Mouse (Mus musculus) C2C12 (cell line): Measurements from ENCODE around the gene Kcnn3. TPM values are rescaled to one million over a fixed set of nuclear protein-coding genes. Genes with fewer than 3 reads are reported as not detected.

Experiments used
- H3K27me3 ChIP-seq: one replicate; pipeline ENCODE4 v1.6.1; 2011; ENCODE audit not compliant: control insufficient read depth, insufficient read depth, insufficient read length
- H3K36me3 ChIP-seq: one replicate; pipeline ENCODE4 v1.6.1; 2011; ENCODE audit not compliant: control insufficient read depth, insufficient read depth
- H3K4me3 ChIP-seq: one replicate; pipeline ENCODE4 v1.5.1; 2011; ENCODE audit warnings: mild to moderate bottlenecking, control low read depth; ENCODE audit not compliant: poor library complexity, insufficient read depth, severe bottlenecking
- H3K79me2 ChIP-seq: one replicate; pipeline ENCODE4 v1.6.1; 2011; ENCODE audit not compliant: control insufficient read depth, insufficient read depth
- H3K79me3 ChIP-seq: one replicate; pipeline ENCODE4 v1.6.1; 2011; ENCODE audit warnings: low read depth, control low read depth
- H3ac ChIP-seq: one replicate; pipeline ENCODE3; 2011; ENCODE audit warnings: low read depth; ENCODE audit not compliant: control insufficient read depth, insufficient read length
- CEBPB ChIP-seq: IDR thresholded peaks from one replicate; pipeline ENCODE4 v1.6.1; 2011; ENCODE audit warnings: low read depth, mild to moderate bottlenecking, control low read depth, moderate library complexity
- CTCF ChIP-seq: IDR thresholded peaks from one replicate; pipeline ENCODE4 v1.5.1; 2011; ENCODE audit not compliant: control insufficient read depth, insufficient read depth, insufficient read length
- FOSL1 ChIP-seq: IDR thresholded peaks from one replicate; pipeline ENCODE4 v1.8.0; 2011; ENCODE audit warnings: mild to moderate bottlenecking, low read length; ENCODE audit not compliant: poor library complexity, insufficient read depth, severe bottlenecking
- MAX ChIP-seq: IDR thresholded peaks from one replicate; pipeline ENCODE4 v1.6.1; 2011; ENCODE audit warnings: mild to moderate bottlenecking, control low read depth
- MYOD1 ChIP-seq: IDR thresholded peaks from one replicate; pipeline ENCODE4 v1.6.1; 2011; ENCODE audit warnings: low read depth; ENCODE audit not compliant: control insufficient read depth, insufficient read length
- MYOG ChIP-seq: IDR thresholded peaks from one replicate; pipeline ENCODE4 v1.6.1; 2011; ENCODE audit not compliant: control insufficient read depth, insufficient read length; ENCODE audit errors: extremely low read depth
- USF1 ChIP-seq: IDR thresholded peaks from one replicate; pipeline ENCODE4 v1.6.1; 2011; ENCODE audit warnings: low read depth, mild to moderate bottlenecking, control low read depth, moderate library complexity
- polyA plus RNA-seq: library from polyadenylated mRNA; unstranded; fragments of >200 nt; fragmentation: generic; extraction: Trizol; gene quantifications from one replicate; pipeline ENCODE4 v1.2.1, GENCODE M21; 2012; ENCODE audit warnings: missing spikeins

Kcnn3 gene
- polyA plus RNA-seq, 1 experiment = 0.01 TPM

- Histone ChIP-seq H3ac (no peak overlapping the region), H3K27me3 (peaks cover 24% of the 10 kb centered on the region), H3K79me2 (no peaks in the 10 kb centered on the region), H3K36me3 (no peaks in the 10 kb centered on the region), H3K79me3 (no peaks in the 10 kb centered on the region), H3K4me3 (no peak overlapping the region)
- TF ChIP-seq MYOG = no peak
- TF ChIP-seq CTCF = no peak
- no peak for TF ChIP-seq MYOD1
- TF ChIP-seq USF1 = no peak
- no peak for TF ChIP-seq FOSL1
- no peak for TF ChIP-seq CEBPB
- TF ChIP-seq MAX = no peak
Observed at GRCm38 (mm10) chr3:89521503-89521854, 1.5 kb downstream of the Kcnn3 start.

- TF ChIP-seq USF1 = no peak
- no peak for TF ChIP-seq MYOG
- no peak for TF ChIP-seq CTCF
- no peak for TF ChIP-seq FOSL1
- TF ChIP-seq MYOD1 = peak; percentile 31
- TF ChIP-seq MAX = no peak
- Histone ChIP-seq H3K79me3 (no peaks in the 10 kb centered on the region), H3K27me3 (peaks cover 24% of the 10 kb centered on the region), H3K36me3 (no peaks in the 10 kb centered on the region), H3K79me2 (no peaks in the 10 kb centered on the region), H3ac (no peak overlapping the region), H3K4me3 (no peak overlapping the region)
Observed at GRCm38 (mm10) chr3:89522450-89523128, 2.6 kb downstream of the Kcnn3 start.

GRCm38 (mm10) chr3:89526298-89527090 lies 6.5 kb downstream of the Kcnn3 start:
- TF ChIP-seq CEBPB (no peak), MYOD1 (no peak), CTCF (no peak), MAX (no peak), FOSL1 (no peak)
- Histone ChIP-seq H3K79me2 (no peaks in the 10 kb centered on the region), H3K79me3 (no peaks in the 10 kb centered on the region), H3K27me3 (peaks cover 12% of the 10 kb centered on the region), H3ac (no peak overlapping the region), H3K4me3 (no peak overlapping the region), H3K36me3 (no peaks in the 10 kb centered on the region)

- H3K79me3 ChIP-seq = no peaks in the 10 kb centered on the region
- TF ChIP-seq USF1 (no peak), MYOG (no peak), FOSL1 (no peak), MYOD1 (no peak), MAX (no peak), CEBPB (no peak), CTCF (no peak)
- H3K36me3 ChIP-seq = no peaks in the 10 kb centered on the region
- no peak overlapping the region for H3K4me3 ChIP-seq
- peaks cover 10% of the 10 kb centered on the region for H3K27me3 ChIP-seq
- H3ac ChIP-seq = no peak overlapping the region
- no peaks in the 10 kb centered on the region for H3K79me2 ChIP-seq
Observed at GRCm38 (mm10) chr3:89529796-89530195, 9.8 kb downstream of the Kcnn3 start.

- no peak overlapping the region for H3K4me3 ChIP-seq
- no peak overlapping the region for H3ac ChIP-seq
- no peaks in the 10 kb centered on the region for H3K36me3 ChIP-seq
- H3K79me2 ChIP-seq = no peaks in the 10 kb centered on the region
- H3K79me3 ChIP-seq = no peaks in the 10 kb centered on the region
- peaks cover 14% of the 10 kb centered on the region for H3K27me3 ChIP-seq
- TF ChIP-seq USF1 = no peak
- no peak for TF ChIP-seq MYOG
- no peak for TF ChIP-seq MAX
- TF ChIP-seq FOSL1 = no peak
- no peak for TF ChIP-seq CTCF
- no peak for TF ChIP-seq MYOD1
- TF ChIP-seq CEBPB = no peak
Observed at GRCm38 (mm10) chr3:89534566-89535097, 14.7 kb downstream of the Kcnn3 start.
